Mouse (Mus musculus): ENCODE data around the gene Fam184b. TPM values are rescaled to one million over a fixed set of nuclear protein-coding genes. Genes with fewer than 3 reads are reported as not detected.

The Fam184b gene
- not detected for polyA plus RNA-seq (2017; shearing (Covaris generic))

GRCm38 (mm10) chr5:45638806-45639714 is at the start of gene Fam184b:
Gene Fam184b, minus strand, starts transcription at chr5:45639614.

GRCm38 (mm10) chr5:45669598-45670279 is 30.3 kb upstream of the Fam184b start, which contains the start of gene Ncapg:
Gene Ncapg, plus strand, starts transcription at chr5:45669919.

GRCm38 (mm10) chr5:45519960-45520808 is 119.2 kb downstream of the Fam184b start, which contains the start of gene Med28:
Gene Med28, plus strand, starts transcription at chr5:45520229.

GRCm38 (mm10) chr5:45493191-45494092 is 146.0 kb downstream of the Fam184b start, which contains the start of gene Lap3:
Gene Lap3, plus strand, starts transcription at chr5:45493374.

Other genes with a start within 250 kb of the Fam184b start
- 62.7 TPM for gene Qdpr, start 189.4 kb downstream of the Fam184b start, polyA plus RNA-seq (2017; shearing (Covaris generic))
- not detected for gene Clrn2, start 185.9 kb downstream of the Fam184b start, polyA plus RNA-seq (2017; shearing (Covaris generic))
- 22.2 TPM for gene Lap3, start 146.2 kb downstream of the Fam184b start, polyA plus RNA-seq (2017; shearing (Covaris generic))
- 218 TPM for gene Med28, start 119.4 kb downstream of the Fam184b start, polyA plus RNA-seq (2017; shearing (Covaris generic))
- gene Ncapg, start 30.3 kb upstream of the Fam184b start, polyA plus RNA-seq (2017; shearing (Covaris generic)): 0.49 TPM
- 21.4 TPM for gene Lcorl, start 218.0 kb upstream of the Fam184b start, polyA plus RNA-seq (2017; shearing (Covaris generic))

All from effector memory CD4-positive, alpha-beta T cell, adult 7 months (primary cell).